Comparison of ENCODE assay signal across 12 mouse cellular contexts in the genomic region with DNA sequence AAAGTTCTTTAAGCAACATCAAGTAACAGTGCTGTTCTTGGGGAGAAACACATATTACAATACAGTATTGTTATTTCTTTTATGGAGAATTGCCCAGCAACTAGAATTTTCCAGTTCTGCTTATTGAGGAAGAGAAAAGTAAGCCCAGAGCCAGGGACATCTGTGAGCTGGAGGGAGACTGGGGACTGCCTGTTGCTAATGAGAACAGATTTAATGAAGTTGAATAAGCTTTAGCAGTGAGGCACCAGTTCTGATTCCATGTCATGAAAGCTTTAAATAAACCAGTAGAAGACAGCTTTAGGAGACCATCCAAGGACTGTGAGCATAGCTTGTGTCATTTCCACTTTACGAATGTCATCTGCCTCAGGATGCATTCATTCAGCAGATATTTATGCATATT.
"Had no signal": no experiment of that assay in that cellular context is flagged by ENCODE, and none has a peak within 500 bp of the region (broad histone marks: within the 10 kb centered on the region; RNA-seq: fewer than 3 reads in every experiment).

No protein-coding gene starts in this region.

- DNase-seq: lung, adult 18-20 months; lung, embryonic 14.5 days; lung, postnatal 10 days; lung, postnatal 4 days; retina, postnatal 1 day; right cerebral cortex, adult 18-20 months; right cerebral cortex, postnatal 25 days; right cerebral cortex, postnatal 4 days; spleen, adult 18-20 months; thymus, adult 18-20 months; thymus, postnatal 14 days; thymus, postnatal 36 days had no signal
